Mouse (Mus musculus) megakaryocyte, embryonic 14.5 days (primary cell): ENCODE data around the gene Ttc23l. TPM values are rescaled to one million over a fixed set of nuclear protein-coding genes. Genes with fewer than 3 reads are reported as not detected.
"Not testable (repeated sequence)": the region's sequence is repeated elsewhere in the genome, so short reads cannot be mapped to it uniquely, and the experiment has no call there.

Experiments
- H3K27me3 ChIP-seq: replicated peaks from 2 replicates; pipeline ENCODE3; 2012; ENCODE audit warnings: inconsistent platforms
- H3K36me3 ChIP-seq: replicated peaks from 2 replicates; pipeline ENCODE3; 2012; ENCODE audit warnings: low read length, inconsistent platforms, mixed read lengths
- H3K4me1 ChIP-seq: 2 replicates; pipeline ENCODE4 v1.6.1; 2012; ENCODE audit warnings: inconsistent platforms
- H3K4me3 ChIP-seq: replicated peaks from 2 replicates; pipeline ENCODE3; 2012; ENCODE audit warnings: moderate library complexity, mild to moderate bottlenecking, inconsistent platforms
- H3K9me3 ChIP-seq: 2 replicates; pipeline ENCODE4 v1.6.1; 2012; ENCODE audit warnings: inconsistent platforms
- FLI1 ChIP-seq: IDR thresholded peaks from 2 replicates; pipeline ENCODE4 v1.6.1; 2012; ENCODE audit warnings: low read length, inconsistent platforms, mixed read lengths
- GATA1 ChIP-seq: IDR thresholded peaks from 3 replicates; pipeline ENCODE4 v1.6.1; 2012; ENCODE audit warnings: mixed read lengths, low read length, inconsistent platforms, borderline replicate concordance
- polyA plus RNA-seq: library from polyadenylated mRNA; stranded (reverse); fragments of >175 nt; gene quantifications from 2 replicates; pipeline ENCODE4 v1.2.3, GENCODE M21; 2012; ENCODE audit warnings: low replicate concordance; ENCODE audit not compliant: insufficient read depth

Ttc23l gene
- polyA plus RNA-seq, 1 experiment, result not detected

GRCm38 (mm10) chr15:10531352-10531751 lies 27.1 kb downstream of the Ttc23l start:
- Histone ChIP-seq H3K4me1 (no peaks in the 10 kb centered on the region), H3K36me3 (no peaks in the 10 kb centered on the region), H3K9me3 (no peaks in the 10 kb centered on the region), H3K27me3 (peaks cover 3% of the 10 kb centered on the region), H3K4me3 (no peak overlapping the region)
- no peak for TF ChIP-seq FLI1
- TF ChIP-seq GATA1, result no peak

GRCm38 (mm10) chr15:10525896-10526295 lies 32.6 kb downstream of the Ttc23l start:
- H3K4me1 ChIP-seq, result no peaks in the 10 kb centered on the region
- H3K9me3 ChIP-seq, result no peaks in the 10 kb centered on the region
- no peaks in the 10 kb centered on the region for H3K36me3 ChIP-seq
- TF ChIP-seq FLI1 (no peak), GATA1 (no peak)
- H3K27me3 ChIP-seq, result peaks cover 3% of the 10 kb centered on the region
- H3K4me3 ChIP-seq, result no peak overlapping the region

GRCm38 (mm10) chr15:10515166-10515565 lies 43.3 kb downstream of the Ttc23l start:
- no peak for TF ChIP-seq FLI1
- no peak for TF ChIP-seq GATA1
- Histone ChIP-seq H3K36me3 (no peaks in the 10 kb centered on the region), H3K9me3 (no peaks in the 10 kb centered on the region), H3K4me1 (no peaks in the 10 kb centered on the region), H3K4me3 (no peak overlapping the region), H3K27me3 (peaks cover 4% of the 10 kb centered on the region)

- no peak overlapping the region for H3K4me3 ChIP-seq
- peaks cover 11% of the 10 kb centered on the region for H3K27me3 ChIP-seq
- no peak for TF ChIP-seq FLI1
- no peak for TF ChIP-seq GATA1
- H3K9me3 ChIP-seq, result no peaks in the 10 kb centered on the region
- H3K36me3 ChIP-seq, result no peaks in the 10 kb centered on the region
- no peaks in the 10 kb centered on the region for H3K4me1 ChIP-seq
Observed at GRCm38 (mm10) chr15:10506099-10506498, 52.4 kb downstream of the Ttc23l start.

DNA sequence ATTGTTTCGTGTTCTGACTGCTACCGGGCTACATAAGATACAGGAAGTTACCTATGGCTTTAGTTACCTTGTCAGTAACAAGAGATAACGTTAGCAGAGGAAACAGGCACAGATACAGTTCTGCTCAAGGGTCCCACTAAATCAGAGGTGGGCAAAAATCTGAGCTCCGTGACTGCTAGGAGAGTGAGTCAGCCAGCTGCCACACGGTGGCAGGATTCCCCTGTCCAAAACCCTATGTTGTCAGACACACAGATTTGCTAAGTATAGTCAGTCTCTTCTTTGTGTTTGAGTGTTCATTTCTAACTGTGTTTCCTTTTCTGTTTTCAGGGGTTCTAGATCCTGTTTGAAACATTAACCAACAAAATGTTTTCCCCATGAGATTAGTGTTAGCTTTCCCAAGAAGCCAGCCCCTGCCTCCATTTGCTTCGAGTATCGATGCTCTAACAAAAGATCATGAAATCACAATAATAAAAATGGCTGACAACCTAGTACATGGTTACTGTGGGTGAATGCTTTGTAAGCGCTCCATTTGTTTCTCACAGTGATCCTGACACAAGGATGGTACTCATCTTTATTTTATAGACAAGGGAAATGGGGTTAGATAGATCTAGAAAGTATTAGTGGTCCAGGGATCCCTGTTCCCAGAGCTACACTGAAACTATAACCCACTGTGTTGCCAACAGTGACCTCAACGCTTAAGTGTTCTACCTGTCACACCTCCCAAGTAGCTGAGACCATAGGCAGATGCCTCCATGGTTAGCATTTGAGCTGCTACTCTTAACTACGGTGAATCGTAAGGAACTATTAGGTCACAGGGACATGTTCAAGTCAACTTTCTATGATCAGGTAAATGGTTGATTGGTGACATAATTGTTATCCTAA lies 57.4 kb downstream of the Ttc23l start:
- no peak for TF ChIP-seq GATA1
- no peak for TF ChIP-seq FLI1
- Histone ChIP-seq H3K9me3 (no peaks in the 10 kb centered on the region), H3K4me1 (peaks cover 5% of the 10 kb centered on the region), H3K36me3 (peaks cover 4% of the 10 kb centered on the region), H3K4me3 (no peak overlapping the region), H3K27me3 (peaks cover 6% of the 10 kb centered on the region)

GRCm38 (mm10) chr15:10500035-10500434 lies 58.4 kb downstream of the Ttc23l start:
- TF ChIP-seq GATA1, result no peak
- TF ChIP-seq FLI1, result no peak
- Histone ChIP-seq H3K4me1 (peaks cover 5% of the 10 kb centered on the region), H3K4me3 (no peak overlapping the region), H3K9me3 (no peaks in the 10 kb centered on the region), H3K27me3 (peaks cover 3% of the 10 kb centered on the region), H3K36me3 (peaks cover 9% of the 10 kb centered on the region)

DNA sequence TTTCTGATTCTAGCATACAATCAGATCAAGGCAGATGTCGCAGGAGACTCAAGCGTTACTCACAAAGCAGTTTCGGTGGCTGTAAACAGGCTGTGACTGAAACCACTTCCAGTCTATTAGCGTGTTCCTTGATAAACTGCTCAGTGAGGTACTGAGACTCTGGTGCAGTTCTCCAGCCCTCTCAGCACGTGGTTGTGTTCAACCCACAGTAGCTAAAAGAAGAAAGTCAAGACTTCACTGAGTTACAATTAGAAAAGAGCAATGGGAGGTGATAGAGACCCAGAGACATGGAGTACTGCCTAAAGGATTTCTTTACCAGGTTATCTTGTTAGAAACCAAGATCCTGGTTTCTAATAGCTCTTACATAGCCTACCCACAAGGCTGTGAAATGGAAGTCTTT lies 58.9 kb downstream of the Ttc23l start:
- H3K4me3 ChIP-seq, result no peak overlapping the region
- H3K9me3 ChIP-seq, result no peaks in the 10 kb centered on the region
- peaks cover 11% of the 10 kb centered on the region for H3K36me3 ChIP-seq
- H3K4me1 ChIP-seq, result peaks cover 5% of the 10 kb centered on the region
- TF ChIP-seq FLI1, result no peak
- peaks cover 3% of the 10 kb centered on the region for H3K27me3 ChIP-seq

GRCm38 (mm10) chr15:10496696-10497095 lies 61.8 kb downstream of the Ttc23l start:
- not testable (repeated sequence) for H3K9me3 ChIP-seq, H3K4me1 ChIP-seq, H3K4me3 ChIP-seq, H3K27me3 ChIP-seq
- H3K36me3 ChIP-seq, result peaks cover 32% of the 10 kb centered on the region

- Histone ChIP-seq H3K4me3 (no peak overlapping the region), H3K4me1 (peaks cover 5% of the 10 kb centered on the region), H3K9me3 (no peaks in the 10 kb centered on the region), H3K36me3 (peaks cover 38% of the 10 kb centered on the region), H3K27me3 (no peaks in the 10 kb centered on the region)
- TF ChIP-seq GATA1, result no peak
Observed at GRCm38 (mm10) chr15:10495944-10496343, 62.5 kb downstream of the Ttc23l start.

- H3K4me3 ChIP-seq, result no peak overlapping the region
- peaks cover 57% of the 10 kb centered on the region for H3K36me3 ChIP-seq
- peaks cover 10% of the 10 kb centered on the region for H3K4me1 ChIP-seq
- H3K27me3 ChIP-seq, result no peaks in the 10 kb centered on the region
- TF ChIP-seq GATA1, result no peak
- TF ChIP-seq FLI1, result no peak
- no peaks in the 10 kb centered on the region for H3K9me3 ChIP-seq
Observed at GRCm38 (mm10) chr15:10490101-10490500, 68.4 kb downstream of the Ttc23l start.
